Mouse (Mus musculus): ENCODE measurements around the gene Npas4. TPM values are rescaled to one million over a fixed set of nuclear protein-coding genes. Genes with fewer than 3 reads are reported as not detected.
A peak's percentile ranks its signal among the peaks of the same experiment; 100 is the strongest.
"Not testable (repeated sequence)": the region's sequence is repeated elsewhere in the genome, so short reads cannot be mapped to it uniquely, and the experiment has no call there.

Gene Npas4
- polyA plus RNA-seq, 1 experiment from 2014 or later = 0.42 TPM

DNA sequence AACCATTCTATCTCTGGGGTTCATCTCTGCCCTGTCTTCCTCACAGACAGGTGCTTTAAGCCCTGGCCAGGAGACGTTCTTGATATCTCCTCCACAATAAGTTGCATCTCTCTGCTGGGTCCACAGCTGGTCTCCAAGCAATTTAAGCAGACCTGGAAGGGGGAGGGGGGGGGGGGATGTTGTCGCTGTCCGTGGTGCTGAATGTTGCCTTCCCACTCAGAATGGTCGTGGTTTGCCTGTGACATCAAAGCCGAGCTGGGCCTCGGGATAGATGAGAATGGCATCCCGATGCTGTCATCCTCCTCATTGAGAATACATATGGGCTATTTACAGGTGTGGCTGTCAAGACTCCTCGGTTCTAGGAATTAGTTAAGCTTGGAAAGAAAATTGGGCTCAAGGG is 2.3 kb upstream of the Npas4 start:
- Histone ChIP-seq H3K9ac (replicated peaks) (no peak overlapping the region), H3K27ac (replicated peaks) (no peak overlapping the region), H3K4me3 (replicated peaks) (no peak overlapping the region), H3K4me1 (peaks cover 59% of the 10 kb centered on the region), H3K9me3 (replicated peaks) (no peaks in the 10 kb centered on the region), H3K36me3 (no peaks in the 10 kb centered on the region), H3K27me3 (replicated peaks) (peaks cover 35% of the 10 kb centered on the region), H3K4me2 (no peak overlapping the region)
- no peak for ATAC-seq (ENCODE audit: low FRiP score)
- 17% methylated on average over 8 of the region's 8 CpGs for WGBS

DNA sequence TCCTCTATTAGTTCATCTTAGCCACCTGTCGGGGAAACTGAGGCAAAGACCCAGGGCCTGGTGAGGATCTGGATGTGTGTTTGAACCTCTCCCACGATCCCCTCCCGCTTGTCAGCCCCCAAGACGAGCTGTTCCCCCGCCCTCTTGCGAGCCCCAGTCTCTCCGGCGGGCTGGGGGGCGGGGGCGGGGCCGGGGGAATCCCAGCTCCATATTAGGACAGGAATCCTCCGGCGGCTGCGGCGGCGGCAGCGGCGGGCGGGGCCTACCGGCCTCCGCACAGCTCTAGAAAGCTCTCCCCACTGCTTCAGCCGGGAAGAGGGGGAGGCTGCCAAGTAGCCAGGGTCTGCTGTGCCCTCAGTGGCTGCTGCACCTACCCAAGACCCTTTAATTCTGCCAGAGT is 600 bp upstream of the Npas4 start:
- H3K9ac ChIP-seq (replicated peaks) = peak overlapping the region; percentile 31; the same call in 1 of the 2 replicates
- peaks cover 49% of the 10 kb centered on the region for H3K27me3 ChIP-seq (replicated peaks)
- H3K36me3 ChIP-seq = 0 out of 2 replicates have a peak, but pooled peaks cover 7% of the 10 kb centered on the region
- peak; percentile 21; the same call in 1 of the 2 replicates for ATAC-seq (ENCODE audit: low FRiP score)
- peak overlapping the region; percentile 76 for H3K4me2 ChIP-seq
- no peaks in the 10 kb centered on the region for H3K9me3 ChIP-seq (replicated peaks)
- 3% methylated on average over 12 of the region's 22 CpGs for WGBS
- H3K27ac ChIP-seq (replicated peaks) = peak overlapping the region; percentile 75; the same call in 1 of the 2 replicates
- H3K4me1 ChIP-seq = peaks cover 55% of the 10 kb centered on the region
- peak overlapping the region; percentile 52 for H3K4me3 ChIP-seq (replicated peaks)

DNA sequence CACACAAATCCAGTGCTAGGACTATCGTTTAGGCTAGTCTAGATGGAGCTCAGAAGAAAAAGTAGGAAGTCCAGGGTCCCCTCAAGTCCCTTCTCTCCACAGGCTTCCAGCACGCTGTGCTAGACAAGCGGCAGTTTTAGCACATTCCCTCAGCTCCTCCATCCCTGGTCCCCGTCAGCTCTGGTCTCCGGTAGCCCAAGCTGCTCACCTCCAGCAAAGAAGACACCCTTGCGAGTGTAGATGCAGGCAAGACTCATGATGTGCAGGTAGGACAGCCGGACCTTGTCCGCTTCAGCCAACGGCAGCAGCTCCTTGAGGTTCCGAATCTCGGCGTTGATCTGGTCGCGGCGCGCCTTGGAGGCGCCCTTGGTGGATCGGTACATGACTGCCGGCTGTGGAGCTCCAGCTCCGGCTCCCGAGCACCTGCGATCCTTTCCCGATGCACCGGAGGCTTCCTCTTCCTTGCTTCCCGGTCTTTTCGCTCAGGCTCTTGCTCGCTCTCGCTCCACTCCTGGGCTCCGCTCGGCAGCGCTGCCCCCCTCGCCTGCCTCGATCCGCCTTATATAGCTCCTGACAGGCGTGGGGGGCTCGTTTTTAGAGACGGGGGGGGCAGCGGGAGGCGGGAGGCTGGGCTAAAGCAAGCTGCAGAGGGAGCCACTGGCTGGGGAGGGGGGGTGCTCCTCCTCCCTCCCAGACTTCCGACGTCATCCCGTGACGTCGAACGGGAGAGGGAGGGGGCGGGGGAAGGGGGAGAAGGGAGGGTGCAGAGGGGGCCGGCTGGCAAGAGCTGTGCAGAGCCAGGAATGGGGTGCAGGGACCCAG is 471 bp downstream of the Npas4 start:
- Histone ChIP-seq H3K36me3 (0 out of 2 replicates have a peak, but pooled peaks cover 7% of the 10 kb centered on the region), H3K9ac (replicated peaks) (peak overlapping the region; percentile 63), H3K9me3 (replicated peaks) (no peaks in the 10 kb centered on the region), H3K27me3 (replicated peaks) (peaks cover 56% of the 10 kb centered on the region), H3K27ac (replicated peaks) (peak overlapping the region; percentile 75), H3K4me1 (peaks cover 50% of the 10 kb centered on the region), H3K4me2 (peak overlapping the region; percentile 76), H3K4me3 (replicated peaks) (peak overlapping the region; percentile 52)
- ATAC-seq (ENCODE audit: low FRiP score) = peak; percentile 84
- 10% methylated on average over 45 of the region's 47 CpGs for WGBS

DNA sequence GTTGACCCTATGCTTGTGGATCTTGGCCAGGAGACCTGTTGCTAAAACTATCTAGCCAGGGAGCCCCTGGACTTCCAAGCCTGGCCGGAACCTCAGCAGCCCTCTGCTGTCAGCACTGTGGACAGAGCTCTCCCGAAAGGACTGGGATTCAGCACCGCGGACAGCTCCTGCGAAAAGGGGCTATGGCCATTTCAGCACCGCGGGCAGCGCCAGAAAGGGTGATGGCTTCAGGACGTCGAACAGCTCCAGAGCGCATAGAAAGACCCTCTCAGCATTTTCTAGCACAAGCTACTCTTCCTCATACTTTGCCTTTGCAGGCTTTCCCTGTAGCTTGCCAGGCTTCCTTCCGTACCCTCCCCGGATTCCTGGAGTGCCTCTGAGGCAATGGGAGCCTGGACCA is 1.1 kb downstream of the Npas4 start:
- Histone ChIP-seq H3K27me3 (replicated peaks) (peaks cover 62% of the 10 kb centered on the region), H3K9me3 (replicated peaks) (no peaks in the 10 kb centered on the region), H3K4me1 (peaks cover 44% of the 10 kb centered on the region), H3K27ac (replicated peaks) (peak overlapping the region; percentile 75; the same call in 1 of the 2 replicates), H3K36me3 (0 out of 2 replicates have a peak, but pooled peaks cover 7% of the 10 kb centered on the region), H3K9ac (replicated peaks) (peak overlapping the region; percentile 63), H3K4me3 (replicated peaks) (peak overlapping the region; percentile 52), H3K4me2 (peak overlapping the region; percentile 76)
- no peak for ATAC-seq (ENCODE audit: low FRiP score)
- WGBS = 4% methylated on average over 13 of the region's 13 CpGs

DNA sequence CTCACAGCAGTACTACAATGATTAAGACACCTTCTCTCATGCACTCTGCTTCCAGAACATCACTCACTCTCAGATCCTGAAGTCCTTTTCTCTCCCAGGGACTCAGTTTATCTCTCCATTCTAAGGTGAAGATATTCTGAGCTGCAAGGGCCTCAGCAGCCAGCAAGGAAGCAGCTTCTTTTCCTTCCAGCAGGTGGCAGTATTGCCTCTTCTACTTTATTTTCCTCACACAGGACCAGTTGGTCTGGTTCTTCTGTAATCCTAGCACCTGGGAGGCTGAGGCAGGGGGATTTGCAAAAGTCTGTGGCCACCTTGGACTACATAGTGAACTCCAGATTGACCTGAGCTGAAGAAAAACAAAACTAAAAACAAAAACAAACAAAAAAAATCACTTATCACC is 8.3 kb downstream of the Npas4 start:
- no peak for ATAC-seq (ENCODE audit: low FRiP score)
- no peaks in the 10 kb centered on the region for H3K4me1 ChIP-seq
- 0 out of 2 replicates have a peak, but pooled peaks cover 7% of the 10 kb centered on the region for H3K36me3 ChIP-seq
- no peak overlapping the region for H3K4me2 ChIP-seq
- H3K27me3 ChIP-seq (replicated peaks) = peaks cover 41% of the 10 kb centered on the region
- no peak overlapping the region for H3K9ac ChIP-seq (replicated peaks)
- no peak overlapping the region for H3K4me3 ChIP-seq (replicated peaks)
- no peak overlapping the region for H3K27ac ChIP-seq (replicated peaks)
- no peaks in the 10 kb centered on the region for H3K9me3 ChIP-seq (replicated peaks)

DNA sequence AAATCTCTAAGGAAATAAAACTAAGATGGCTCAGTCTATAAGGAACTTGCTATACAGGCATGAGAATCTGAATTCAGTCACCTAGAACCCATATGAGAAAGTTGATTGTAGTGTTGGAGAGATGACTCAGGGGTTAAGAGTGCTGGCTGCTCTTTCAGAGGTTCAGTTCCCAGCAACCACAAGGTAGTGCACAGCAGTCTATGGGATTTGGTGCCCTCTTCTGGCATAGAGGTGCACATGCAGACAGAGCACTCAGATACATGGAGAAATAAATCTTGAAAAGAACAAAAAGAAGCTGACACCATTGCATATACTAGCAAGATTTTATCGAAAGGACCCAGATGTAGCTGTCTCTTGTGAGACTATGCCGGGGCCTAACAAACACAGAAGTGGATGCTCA is 21.9 kb downstream of the Npas4 start:
- peaks cover 3% of the 10 kb centered on the region for H3K4me1 ChIP-seq
- H3K27ac ChIP-seq (replicated peaks) = no peak overlapping the region
- peaks cover 32% of the 10 kb centered on the region for H3K36me3 ChIP-seq
- no peak overlapping the region for H3K4me2 ChIP-seq
- H3K4me3 ChIP-seq (replicated peaks) = no peak overlapping the region
- 90% methylated on average over 2 of the region's 2 CpGs for WGBS
- no peaks in the 10 kb centered on the region for H3K27me3 ChIP-seq (replicated peaks)
- H3K9me3 ChIP-seq (replicated peaks) = no peaks in the 10 kb centered on the region
- no peak for ATAC-seq (ENCODE audit: low FRiP score)
- H3K9ac ChIP-seq (replicated peaks) = no peak overlapping the region

DNA sequence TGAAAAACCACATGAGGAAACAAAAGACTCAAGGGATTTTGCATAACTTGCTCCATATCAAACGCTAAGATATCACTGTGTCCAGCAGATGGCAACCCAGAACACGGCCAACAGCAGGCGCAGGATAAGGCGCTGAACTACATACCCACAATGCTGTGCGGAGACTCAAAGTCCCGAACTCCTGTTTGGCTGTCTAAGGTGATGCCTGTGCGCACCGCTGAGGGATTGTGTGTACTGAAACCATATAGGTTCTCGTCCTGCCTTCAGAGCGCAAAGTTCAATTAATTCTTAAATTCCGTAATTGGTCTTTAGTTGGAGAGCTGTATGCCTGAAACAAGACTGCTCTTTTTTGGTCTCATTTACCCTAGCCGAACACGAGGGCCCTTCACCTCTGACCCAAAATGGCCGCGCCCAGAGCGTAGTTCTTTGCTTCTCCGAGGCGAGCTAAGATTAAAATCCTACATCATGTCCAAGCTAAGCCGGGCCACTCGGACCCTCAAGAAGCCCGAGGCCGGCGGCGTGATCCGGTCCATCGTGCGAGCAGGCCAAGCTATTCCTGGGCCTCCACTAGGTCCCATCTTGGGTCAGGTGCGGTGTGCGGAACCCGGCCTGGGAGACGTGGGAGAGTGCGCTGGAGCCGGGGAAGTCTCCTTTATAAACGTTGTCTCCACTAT is 28.1 kb downstream of the Npas4 start, which contains the start of gene Mrpl11:
TSS of gene Mrpl11 (plus strand) at position 220 of the 674 bp plus-strand sequence.
- peak; percentile 95 for ATAC-seq (ENCODE audit: low FRiP score)
- peaks cover 16% of the 10 kb centered on the region for H3K4me1 ChIP-seq
- peak within 1 kb of the TSS; percentile 87 for H3K27ac ChIP-seq (replicated peaks)
- peak within 1 kb of the TSS; percentile 73 for H3K4me2 ChIP-seq
- no peaks in the 10 kb centered on the region for H3K9me3 ChIP-seq (replicated peaks)
- H3K27me3 ChIP-seq (replicated peaks) = no peaks in the 10 kb centered on the region
- peak within 1 kb of the TSS; percentile 90 for H3K9ac ChIP-seq (replicated peaks)
- H3K4me3 ChIP-seq (replicated peaks) = peak within 1 kb of the TSS; percentile 85
- H3K36me3 ChIP-seq = peaks cover 25% of the 10 kb centered on the region
- WGBS = under 1% methylated on average over 34 of the region's 34 CpGs

DNA sequence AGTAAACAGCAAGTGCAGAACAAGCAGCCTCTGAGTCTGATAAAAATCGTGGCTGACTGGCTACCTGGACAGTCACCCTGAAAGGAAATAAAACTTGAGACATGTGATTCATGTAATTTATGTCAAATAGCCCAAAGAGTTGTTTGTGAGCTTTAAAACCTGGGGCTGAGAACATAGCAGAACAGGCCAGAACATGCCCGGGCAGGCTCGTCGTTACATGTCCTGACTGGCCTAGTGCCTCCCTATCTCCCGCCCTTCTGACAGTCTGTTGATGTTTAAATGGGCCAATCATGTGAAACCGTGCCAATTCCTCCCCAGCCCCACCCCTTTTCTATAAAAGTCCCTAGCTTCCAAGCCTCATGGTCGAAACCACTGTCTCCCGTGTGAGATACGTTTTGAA is 41.5 kb downstream of the Npas4 start:
- not testable (repeated sequence) for H3K27ac ChIP-seq (replicated peaks); H3K27me3 ChIP-seq (replicated peaks); H3K36me3 ChIP-seq; H3K9ac ChIP-seq (replicated peaks); ATAC-seq (ENCODE audit: low FRiP score); H3K4me3 ChIP-seq (replicated peaks); H3K9me3 ChIP-seq (replicated peaks); H3K4me1 ChIP-seq; H3K4me2 ChIP-seq
- 82% methylated on average over 9 of the region's 9 CpGs for WGBS

DNA sequence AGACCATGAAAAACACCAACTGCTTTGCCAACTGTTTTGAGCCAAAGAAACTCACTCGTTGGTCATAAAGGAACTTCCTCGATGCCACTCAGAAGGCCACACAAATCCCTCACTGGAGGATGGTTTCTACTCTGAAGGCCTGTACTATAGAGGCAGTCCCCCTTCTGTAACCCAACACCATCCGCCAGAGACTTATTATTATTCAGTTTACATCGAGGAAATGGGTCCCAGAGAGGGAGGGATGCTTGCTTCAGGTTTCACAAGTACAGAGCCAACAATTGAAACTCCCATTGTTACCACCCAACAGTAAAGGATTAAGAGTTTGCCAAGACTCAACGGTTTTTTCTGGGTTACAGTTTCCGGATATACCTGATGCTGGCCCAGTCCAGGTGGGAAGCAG is 44.6 kb downstream of the Npas4 start:
- H3K4me3 ChIP-seq (replicated peaks) = no peak overlapping the region
- H3K27me3 ChIP-seq (replicated peaks) = 0 out of 2 replicates have a peak, but pooled peaks cover 3% of the 10 kb centered on the region
- H3K9me3 ChIP-seq (replicated peaks) = no peaks in the 10 kb centered on the region
- no peak overlapping the region for H3K9ac ChIP-seq (replicated peaks)
- 34% methylated on average over 6 of the region's 6 CpGs for WGBS
- H3K36me3 ChIP-seq = no peaks in the 10 kb centered on the region
- H3K4me2 ChIP-seq = no peak overlapping the region
- H3K27ac ChIP-seq (replicated peaks) = no peak overlapping the region
- ATAC-seq (ENCODE audit: low FRiP score) = no peak
- H3K4me1 ChIP-seq = peaks cover 20% of the 10 kb centered on the region

DNA sequence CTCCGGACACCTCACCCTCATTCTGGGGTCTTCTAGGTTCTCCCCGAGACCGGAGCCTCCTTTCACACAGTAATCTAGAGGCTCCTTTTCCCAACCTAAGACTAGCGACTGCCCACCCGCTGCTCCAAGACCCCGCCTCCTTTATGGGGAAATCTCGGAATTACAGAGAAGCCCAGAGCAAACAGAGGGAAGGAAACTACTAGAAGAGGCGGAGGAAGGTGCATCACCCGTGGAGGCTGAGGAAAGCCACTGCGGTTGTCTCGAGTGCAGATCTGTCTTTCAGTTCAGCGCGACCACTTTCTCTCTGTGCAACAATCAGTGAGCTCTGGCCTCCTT is 46.9 kb downstream of the Npas4 start:
- no peaks in the 10 kb centered on the region for H3K36me3 ChIP-seq
- peak overlapping the region; percentile 82 for H3K4me2 ChIP-seq
- H3K4me3 ChIP-seq (replicated peaks) = peak overlapping the region; percentile 79
- 0 out of 2 replicates have a peak, but pooled peaks cover 3% of the 10 kb centered on the region for H3K27me3 ChIP-seq (replicated peaks)
- peak; percentile 68 for ATAC-seq (ENCODE audit: low FRiP score)
- peak overlapping the region; percentile 89 for H3K9ac ChIP-seq (replicated peaks)
- H3K9me3 ChIP-seq (replicated peaks) = no peaks in the 10 kb centered on the region
- H3K4me1 ChIP-seq = peaks cover 20% of the 10 kb centered on the region
- peak overlapping the region; percentile 85 for H3K27ac ChIP-seq (replicated peaks)
- 6% methylated on average over 13 of the region's 13 CpGs for WGBS

DNA sequence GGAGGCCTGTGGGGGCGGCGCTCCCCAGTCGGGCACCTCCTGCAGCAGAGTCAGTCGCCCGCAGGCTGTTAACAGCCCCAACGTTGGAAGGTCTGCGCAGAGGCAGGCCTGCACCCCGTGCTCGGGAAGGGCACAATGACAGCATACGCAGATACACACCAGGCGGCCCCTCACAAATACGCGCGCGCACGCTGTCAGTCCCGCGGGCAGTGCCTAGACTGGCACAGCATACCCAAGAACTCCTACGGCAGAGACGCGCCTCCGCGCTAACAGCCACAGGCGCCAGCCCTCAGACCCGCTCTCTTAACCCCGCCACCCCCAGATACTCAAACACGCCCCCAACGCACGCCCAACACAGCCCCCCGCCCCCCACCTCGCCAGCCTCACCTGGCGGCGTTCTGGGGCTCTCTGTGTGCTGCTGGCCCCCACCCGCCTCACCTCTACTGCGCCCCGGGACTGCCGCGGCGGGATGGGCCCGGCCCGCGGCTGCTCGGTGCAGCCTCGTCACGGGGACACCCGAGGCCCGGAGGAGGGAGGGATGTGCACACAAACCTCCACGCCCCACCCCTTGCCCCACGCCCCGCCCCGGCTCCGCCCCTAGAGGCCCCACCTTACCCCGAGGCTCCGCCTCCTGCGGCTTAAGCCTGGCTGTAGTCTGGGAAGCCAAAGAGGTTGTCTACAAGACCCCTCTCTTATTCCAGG is 47.4 kb downstream of the Npas4 start, which contains the start of gene Peli3:
TSS of gene Peli3 (minus strand) at position 577 of the 702 bp plus-strand sequence.
- no peaks in the 10 kb centered on the region for H3K9me3 ChIP-seq (replicated peaks)
- peak within 1 kb of the TSS; percentile 89 for H3K9ac ChIP-seq (replicated peaks)
- H3K4me3 ChIP-seq (replicated peaks) = peak within 1 kb of the TSS; percentile 79
- peak; percentile 97 for ATAC-seq (ENCODE audit: low FRiP score)
- H3K27me3 ChIP-seq (replicated peaks) = 0 out of 2 replicates have a peak, but pooled peaks cover 3% of the 10 kb centered on the region
- peaks cover 20% of the 10 kb centered on the region for H3K4me1 ChIP-seq
- H3K27ac ChIP-seq (replicated peaks) = peak within 1 kb of the TSS; percentile 85
- WGBS = under 1% methylated on average over 45 of the region's 55 CpGs
- 0 out of 2 replicates have a peak, but pooled peaks cover under 1% of the 10 kb centered on the region for H3K36me3 ChIP-seq
- peak within 1 kb of the TSS; percentile 82 for H3K4me2 ChIP-seq
